Mouse (Mus musculus): ENCODE measurements at regions not wholly inside any gene's neighbourhood (a gene's known extent, or its start where the extent isn't known, plus 50 kb on each side); places are given as distances from the start of the nearest gene placed in this dataset.

DNA sequence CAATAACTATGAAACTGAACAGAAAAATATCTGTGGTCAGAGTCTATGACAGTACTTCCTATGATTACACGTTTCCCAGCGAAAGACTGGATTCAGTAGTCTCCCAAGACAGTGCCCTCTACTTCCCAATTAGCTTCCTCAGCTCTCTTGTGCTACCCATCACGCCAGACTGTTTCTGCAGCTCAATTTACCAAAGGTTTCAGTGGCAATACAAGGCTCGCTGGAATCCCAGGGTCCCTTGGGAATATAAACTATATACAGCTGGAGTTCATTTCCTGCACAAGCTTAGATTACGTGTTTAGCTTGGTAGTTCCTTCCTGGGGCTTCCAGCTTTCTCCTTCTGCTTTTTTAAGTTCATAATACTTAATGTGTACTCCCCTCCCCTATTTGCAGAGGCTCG is 160.3 kb downstream of the Spry2 start:
- no peak for TF ChIP-seq GATA1 (IDR thresholded peaks at IDR 0.05; ENCODE audit: borderline replicate concordance, low read length)
- TF ChIP-seq FLI1 (IDR thresholded peaks at IDR 0.05; ENCODE audit: low read length): no peak

Measured in megakaryocyte, embryonic 14.5 days (primary cell).